Mouse (Mus musculus): ENCODE results near the gene Tmem178b. TPM values are rescaled to one million over a fixed set of nuclear protein-coding genes. Genes with fewer than 3 reads are reported as not detected.

Tmem178b gene
- polyA plus RNA-seq, 1 experiment from 2014 or later, result not detected

DNA sequence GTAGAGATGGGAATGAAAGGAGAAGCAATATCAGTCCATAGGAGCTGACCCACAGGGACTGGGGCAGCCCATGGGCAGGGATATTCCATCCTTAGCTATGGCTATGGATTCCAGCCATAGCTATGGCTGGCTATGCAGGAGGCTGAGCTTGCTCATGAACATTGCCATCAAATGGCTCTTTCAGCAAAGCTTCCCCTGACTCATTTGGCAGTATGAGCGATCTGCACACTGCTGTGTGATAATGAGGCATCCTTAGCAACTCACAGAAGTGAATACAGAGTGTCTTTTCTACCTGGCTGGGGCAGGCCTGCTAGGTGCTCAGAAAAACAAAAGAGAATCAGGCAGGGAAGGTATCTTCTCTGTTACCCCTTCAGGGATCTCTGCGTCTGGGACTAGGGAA, 332.3 kb downstream of the Tmem178b start:
- no peak overlapping the region for H3K9ac ChIP-seq
- H3K4me2 ChIP-seq, result no peak overlapping the region
- H3K27me3 ChIP-seq, result no peaks in the 10 kb centered on the region
- no peak overlapping the region for H3K27ac ChIP-seq
- H3K4me1 ChIP-seq (replicated peaks), result no peaks in the 10 kb centered on the region
- ATAC-seq (ENCODE audit: low read depth), result no peak
- H3K9me3 ChIP-seq (replicated peaks), result no peaks in the 10 kb centered on the region
- no peak overlapping the region for H3K4me3 ChIP-seq (replicated peaks)
- no peak for DNase-seq
- 55% methylated on average over 2 of the region's 2 CpGs for WGBS (ENCODE audit: insufficient replicate concordance)
- no peaks in the 10 kb centered on the region for H3K36me3 ChIP-seq

DNA sequence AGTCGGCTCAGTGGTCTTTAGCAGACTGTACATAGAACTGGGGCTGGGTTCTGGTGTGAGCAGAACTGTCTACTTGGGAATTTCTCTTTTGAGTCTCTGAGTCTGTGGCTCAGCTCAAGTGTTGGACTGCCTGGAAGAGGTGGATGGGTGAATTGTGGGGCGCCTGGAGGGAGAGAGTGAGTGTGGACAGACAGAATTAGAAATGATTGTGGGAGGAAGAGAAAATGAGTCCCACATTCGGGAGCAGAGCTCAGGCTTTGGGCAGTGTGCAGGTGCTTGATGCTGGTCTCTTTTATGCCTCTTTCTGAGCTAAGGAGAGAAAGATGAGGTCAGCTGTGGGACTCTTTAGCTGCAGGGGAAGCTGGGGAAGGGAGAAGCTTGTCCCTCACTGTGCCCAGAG, 334.9 kb downstream of the Tmem178b start:
- no peaks in the 10 kb centered on the region for H3K9me3 ChIP-seq (replicated peaks)
- no peak overlapping the region for H3K4me3 ChIP-seq (replicated peaks)
- H3K9ac ChIP-seq, result no peak overlapping the region
- H3K27me3 ChIP-seq, result no peaks in the 10 kb centered on the region
- WGBS (ENCODE audit: insufficient replicate concordance), result 54% methylated on average over 3 of the region's 3 CpGs
- DNase-seq (no peak), ATAC-seq (ENCODE audit: low read depth) (no peak)
- no peak overlapping the region for H3K27ac ChIP-seq
- no peaks in the 10 kb centered on the region for H3K36me3 ChIP-seq
- H3K4me2 ChIP-seq, result no peak overlapping the region
- no peaks in the 10 kb centered on the region for H3K4me1 ChIP-seq (replicated peaks)

DNA sequence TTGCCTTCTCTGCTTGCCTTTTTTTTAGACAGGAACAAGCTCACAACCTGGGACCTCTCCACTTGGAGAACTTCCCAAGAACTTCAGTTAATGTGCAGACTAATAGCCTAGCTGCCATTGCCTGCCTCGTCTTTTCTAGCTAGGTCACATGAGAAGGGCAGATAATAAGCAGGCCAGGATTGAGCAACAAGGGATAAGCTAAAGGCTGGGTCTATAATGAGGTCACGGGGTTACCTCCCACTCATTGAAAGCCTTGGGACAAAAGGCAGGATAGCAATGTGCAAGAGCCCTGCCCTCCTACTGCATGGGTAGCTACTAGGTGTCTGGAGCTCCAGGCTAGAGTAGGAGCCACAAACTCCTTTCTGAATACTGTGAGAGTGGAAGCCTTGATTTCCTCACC, 336.1 kb downstream of the Tmem178b start:
- Histone ChIP-seq H3K9ac (no peak overlapping the region), H3K4me1 (replicated peaks) (no peaks in the 10 kb centered on the region), H3K27me3 (no peaks in the 10 kb centered on the region), H3K4me3 (replicated peaks) (no peak overlapping the region), H3K27ac (no peak overlapping the region), H3K4me2 (no peak overlapping the region), H3K36me3 (no peaks in the 10 kb centered on the region), H3K9me3 (replicated peaks) (no peaks in the 10 kb centered on the region)
- WGBS (ENCODE audit: insufficient replicate concordance), result 33% methylated on average over 2 of the region's 2 CpGs
- ATAC-seq (ENCODE audit: low read depth) (no peak), DNase-seq (no peak)

DNA sequence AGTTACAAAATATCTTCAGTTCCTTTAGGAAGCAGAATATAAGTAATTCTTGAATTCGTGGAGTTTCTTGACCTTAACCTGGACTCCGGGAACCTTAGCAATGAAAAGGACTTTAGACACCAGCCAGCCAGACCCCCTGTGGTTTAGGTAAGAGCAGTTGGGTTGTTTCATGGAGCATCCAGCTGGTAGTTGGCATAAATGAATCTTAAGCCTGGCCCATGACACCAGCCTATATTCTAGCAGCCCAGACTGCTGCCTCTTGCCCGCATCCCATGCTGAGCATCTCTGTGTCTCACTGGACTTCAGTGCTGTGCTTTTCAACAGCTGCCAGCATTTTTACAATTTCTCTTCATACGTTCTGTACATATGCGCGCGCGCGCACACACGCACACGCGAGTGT, 344.1 kb downstream of the Tmem178b start:
- WGBS (ENCODE audit: insufficient replicate concordance), result 90% methylated on average over 12 of the region's 12 CpGs
- Histone ChIP-seq H3K4me1 (replicated peaks) (no peaks in the 10 kb centered on the region), H3K4me3 (replicated peaks) (no peak overlapping the region)

DNA sequence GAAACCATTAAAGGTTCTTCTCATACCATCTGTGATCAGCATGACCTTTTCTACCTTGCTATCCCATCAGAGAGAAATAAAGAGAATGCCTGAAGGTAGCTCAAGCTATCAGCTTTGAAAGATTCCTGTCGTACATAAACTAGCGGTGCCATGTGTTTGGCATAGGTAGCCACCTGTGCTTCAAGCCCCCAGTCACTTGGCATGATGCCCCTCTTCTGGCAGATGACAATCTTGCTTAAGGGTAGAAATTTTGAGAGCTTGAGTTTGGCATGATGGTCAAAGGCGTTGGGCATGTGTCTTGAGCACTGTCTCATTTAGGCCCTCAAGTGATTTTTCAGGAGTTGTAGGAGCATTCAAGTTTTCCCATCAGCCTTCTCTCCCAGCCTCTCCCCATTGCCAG, 344.6 kb downstream of the Tmem178b start:
- no peak overlapping the region for H3K4me3 ChIP-seq (replicated peaks)
- H3K36me3 ChIP-seq, result no peaks in the 10 kb centered on the region
- H3K4me1 ChIP-seq (replicated peaks), result no peaks in the 10 kb centered on the region
- 67% methylated on average over 3 of the region's 3 CpGs for WGBS (ENCODE audit: insufficient replicate concordance)
- H3K27ac ChIP-seq, result no peak overlapping the region
- no peak overlapping the region for H3K4me2 ChIP-seq
- no peaks in the 10 kb centered on the region for H3K9me3 ChIP-seq (replicated peaks)
- H3K9ac ChIP-seq, result no peak overlapping the region
- H3K27me3 ChIP-seq, result no peaks in the 10 kb centered on the region
- DNase-seq, result no peak
- ATAC-seq (ENCODE audit: low read depth), result no peak

More for the DNA sequence above, 344.1 kb downstream of the Tmem178b start:
- Histone ChIP-seq H3K36me3 (no peaks in the 10 kb centered on the region), H3K27me3 (no peaks in the 10 kb centered on the region), H3K27ac (no peak overlapping the region), H3K4me2 (no peak overlapping the region), H3K9me3 (replicated peaks) (no peaks in the 10 kb centered on the region), H3K9ac (no peak overlapping the region)
- no peak for ATAC-seq (ENCODE audit: low read depth)
- no peak for DNase-seq

DNA sequence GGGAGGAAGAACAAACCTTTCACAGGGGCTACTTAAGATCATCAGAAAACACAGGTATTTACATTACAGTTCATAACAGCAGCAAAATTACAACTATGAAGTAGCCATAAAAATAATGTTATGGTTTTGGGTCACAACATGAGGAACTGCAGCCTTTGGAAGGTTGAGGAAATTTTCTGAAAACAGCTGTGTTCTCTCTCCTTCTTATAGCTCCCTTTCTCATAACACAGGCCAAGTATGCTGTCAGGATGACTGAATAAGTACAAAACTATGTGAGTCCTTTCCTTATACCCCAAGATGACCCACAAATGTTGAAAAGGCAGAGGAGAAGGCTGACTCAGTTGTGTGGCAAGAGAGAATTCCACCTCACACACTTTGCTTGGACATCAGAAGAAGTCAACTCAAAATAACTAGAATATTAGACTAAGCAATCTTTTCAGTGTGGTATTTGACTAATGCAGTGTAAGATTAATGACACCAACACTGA, 347.6 kb downstream of the Tmem178b start:
- ATAC-seq (ENCODE audit: low read depth), result no peak
- no peaks in the 10 kb centered on the region for H3K4me1 ChIP-seq (replicated peaks)
- H3K4me3 ChIP-seq (replicated peaks), result no peak overlapping the region
- no peaks in the 10 kb centered on the region for H3K9me3 ChIP-seq (replicated peaks)
- no peak overlapping the region for H3K27ac ChIP-seq
- H3K36me3 ChIP-seq, result no peaks in the 10 kb centered on the region
- DNase-seq, result no peak
- no peaks in the 10 kb centered on the region for H3K27me3 ChIP-seq
- H3K4me2 ChIP-seq, result no peak overlapping the region
- no peak overlapping the region for H3K9ac ChIP-seq

DNA sequence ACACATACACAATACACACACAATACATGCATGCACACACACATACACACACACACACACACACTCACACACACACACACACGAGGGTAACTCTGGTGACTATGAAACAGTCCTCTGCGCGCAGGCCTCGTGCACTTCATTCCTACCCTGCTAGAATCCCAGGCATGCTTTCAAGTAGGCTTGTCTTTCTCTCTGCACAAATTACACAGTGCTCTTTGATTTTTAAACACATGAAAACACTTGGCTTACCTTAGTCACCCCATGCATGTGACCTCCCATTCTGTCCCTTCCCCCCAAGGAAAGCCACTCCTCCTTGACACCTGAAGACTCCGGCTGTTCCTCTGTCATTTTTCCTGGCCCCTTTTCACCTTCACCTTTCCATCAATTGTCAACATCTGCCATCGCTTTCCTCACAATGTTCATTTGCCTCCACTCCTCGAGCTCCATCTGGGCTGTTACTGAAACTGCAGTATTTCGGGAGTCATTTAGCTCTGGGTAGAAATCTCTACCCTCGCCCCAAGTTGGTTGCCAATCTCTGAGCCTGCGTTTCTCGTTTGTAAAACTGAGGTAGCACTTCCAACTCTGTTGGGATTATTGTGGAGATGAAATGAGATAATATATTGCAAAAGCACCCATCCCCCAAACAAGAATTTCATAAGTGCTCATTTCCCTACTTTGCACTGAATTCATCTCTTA, 352.7 kb downstream of the Tmem178b start:
- WGBS (ENCODE audit: insufficient replicate concordance), result 69% methylated on average over 11 of the region's 11 CpGs
- no peak overlapping the region for H3K27ac ChIP-seq
- no peaks in the 10 kb centered on the region for H3K4me1 ChIP-seq (replicated peaks)
- no peak overlapping the region for H3K4me3 ChIP-seq (replicated peaks)
- DNase-seq (no peak), ATAC-seq (ENCODE audit: low read depth) (no peak)
- no peaks in the 10 kb centered on the region for H3K9me3 ChIP-seq (replicated peaks)
- H3K36me3 ChIP-seq, result no peaks in the 10 kb centered on the region
- H3K4me2 ChIP-seq, result no peak overlapping the region
- H3K9ac ChIP-seq, result no peak overlapping the region
- H3K27me3 ChIP-seq, result no peaks in the 10 kb centered on the region

DNA sequence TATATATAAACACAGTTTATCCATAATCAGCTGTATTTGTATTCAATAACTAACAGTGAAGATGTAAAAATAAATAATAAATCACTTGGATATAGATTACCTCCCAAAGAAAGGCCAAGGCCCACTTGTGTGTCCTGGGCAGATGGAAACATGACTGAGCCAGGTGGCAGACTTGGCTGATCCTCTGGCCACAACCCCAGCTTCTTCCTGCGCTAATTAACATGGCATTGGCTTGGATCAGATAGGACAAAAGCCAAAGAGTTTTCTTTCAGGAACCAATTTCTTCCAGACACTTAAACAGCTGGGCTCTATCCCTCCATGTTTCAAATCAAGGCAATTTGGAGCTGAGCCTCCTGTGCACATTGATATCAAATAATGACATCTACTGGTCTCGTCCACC, 355.9 kb downstream of the Tmem178b start:
- no peak overlapping the region for H3K4me2 ChIP-seq
- no peaks in the 10 kb centered on the region for H3K4me1 ChIP-seq (replicated peaks)
- no peak overlapping the region for H3K4me3 ChIP-seq (replicated peaks)
- DNase-seq, result no peak
- no peaks in the 10 kb centered on the region for H3K36me3 ChIP-seq
- no peaks in the 10 kb centered on the region for H3K9me3 ChIP-seq (replicated peaks)
- H3K27ac ChIP-seq, result no peak overlapping the region
- no peak for ATAC-seq (ENCODE audit: low read depth)
- 58% methylated on average over 2 of the region's 2 CpGs for WGBS (ENCODE audit: insufficient replicate concordance)
- no peak overlapping the region for H3K9ac ChIP-seq
- no peaks in the 10 kb centered on the region for H3K27me3 ChIP-seq

DNA sequence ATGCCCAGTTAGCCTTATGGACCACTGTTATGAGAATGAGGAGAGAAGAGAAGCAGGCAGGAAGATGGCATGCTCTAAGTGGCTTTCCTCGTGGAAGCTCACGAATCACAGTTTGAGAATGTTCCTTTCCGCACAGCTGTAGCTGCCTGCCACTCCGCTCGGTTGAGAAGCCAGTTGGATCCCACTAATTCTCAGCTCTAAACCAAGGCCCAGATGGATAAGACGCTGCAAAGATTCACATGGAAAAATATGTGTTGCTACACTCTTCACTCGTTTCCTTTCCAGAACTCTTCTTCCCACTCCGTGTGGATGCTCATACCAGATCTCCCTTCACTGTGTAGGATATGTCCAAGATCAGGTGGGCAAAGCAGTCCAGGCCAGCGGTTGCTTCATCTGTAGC, 356.9 kb downstream of the Tmem178b start:
- H3K36me3 ChIP-seq, result no peaks in the 10 kb centered on the region
- no peaks in the 10 kb centered on the region for H3K27me3 ChIP-seq
- no peak overlapping the region for H3K4me3 ChIP-seq (replicated peaks)
- H3K4me1 ChIP-seq (replicated peaks), result no peaks in the 10 kb centered on the region
- 71% methylated on average over 9 of the region's 9 CpGs for WGBS (ENCODE audit: insufficient replicate concordance)
- no peaks in the 10 kb centered on the region for H3K9me3 ChIP-seq (replicated peaks)
- H3K4me2 ChIP-seq, result no peak overlapping the region
- no peak overlapping the region for H3K27ac ChIP-seq
- ATAC-seq (ENCODE audit: low read depth), result no peak
- no peak overlapping the region for H3K9ac ChIP-seq
- no peak for DNase-seq

DNA sequence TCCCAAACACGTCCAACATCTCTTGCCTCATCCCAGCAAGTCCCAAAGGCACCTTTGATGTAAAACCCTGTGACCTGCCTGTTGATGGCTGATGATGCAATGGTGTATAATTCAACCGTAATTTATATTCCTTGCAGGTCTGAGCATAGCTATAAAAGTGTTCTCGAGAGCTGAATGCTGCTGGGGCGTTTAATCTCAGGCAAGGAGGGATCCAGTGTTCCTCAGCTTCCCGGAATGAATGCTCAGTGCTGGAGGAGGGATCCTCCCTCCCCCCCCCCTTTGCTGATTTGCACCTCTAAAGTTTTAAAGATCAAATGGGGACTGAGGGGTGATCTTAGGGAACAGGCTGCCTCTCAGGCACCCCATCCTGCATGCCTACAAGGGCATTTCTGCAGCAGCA, 361.0 kb downstream of the Tmem178b start:
- DNase-seq, result no peak
- Histone ChIP-seq H3K27me3 (no peaks in the 10 kb centered on the region), H3K4me1 (replicated peaks) (no peaks in the 10 kb centered on the region), H3K4me3 (replicated peaks) (no peak overlapping the region), H3K9ac (no peak overlapping the region), H3K27ac (no peak overlapping the region), H3K36me3 (no peaks in the 10 kb centered on the region), H3K9me3 (replicated peaks) (no peaks in the 10 kb centered on the region), H3K4me2 (no peak overlapping the region)
- ATAC-seq (ENCODE audit: low read depth), result no peak
- WGBS (ENCODE audit: insufficient replicate concordance), result 43% methylated on average over 5 of the region's 5 CpGs

DNA sequence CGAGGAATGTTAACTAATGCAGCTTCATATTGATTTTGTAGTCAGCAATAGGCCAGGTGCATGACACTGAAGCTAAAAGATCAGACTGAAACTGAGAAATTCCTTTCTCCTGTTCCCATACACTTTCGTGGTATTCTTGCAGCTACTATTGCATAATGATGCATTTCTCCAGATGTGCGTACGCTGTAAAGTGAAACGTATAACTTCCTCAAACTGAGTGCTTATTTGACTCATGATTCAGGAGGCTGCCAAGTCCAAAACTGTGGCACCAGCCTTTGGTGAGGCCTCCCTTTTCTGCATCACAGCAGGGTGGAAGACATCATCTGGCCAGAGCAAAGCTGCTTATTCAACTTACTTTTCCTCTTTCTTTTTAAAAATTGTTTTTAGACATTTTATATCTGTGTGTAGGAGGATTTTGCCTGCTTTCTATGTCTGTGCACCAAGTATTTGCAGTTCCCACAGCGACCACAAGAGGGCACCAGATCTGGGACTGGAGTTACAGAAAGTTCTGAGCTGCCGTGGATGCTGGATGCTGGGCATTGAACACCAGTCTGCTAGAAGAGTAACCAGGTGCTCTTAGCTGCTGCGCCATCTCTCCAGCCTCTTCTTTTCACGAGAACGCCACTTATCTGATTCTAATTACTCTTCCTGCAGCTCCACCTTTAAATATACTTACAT, 362.9 kb downstream of the Tmem178b start:
- H3K9me3 ChIP-seq (replicated peaks), result no peaks in the 10 kb centered on the region
- no peak overlapping the region for H3K9ac ChIP-seq
- DNase-seq (peak; percentile 28), ATAC-seq (ENCODE audit: low read depth) (no peak)
- H3K36me3 ChIP-seq, result no peaks in the 10 kb centered on the region
- WGBS (ENCODE audit: insufficient replicate concordance), result 12% methylated on average over 10 of the region's 10 CpGs
- H3K27me3 ChIP-seq, result no peaks in the 10 kb centered on the region
- no peak overlapping the region for H3K4me2 ChIP-seq
- no peak overlapping the region for H3K27ac ChIP-seq
- no peaks in the 10 kb centered on the region for H3K4me1 ChIP-seq (replicated peaks)
- H3K4me3 ChIP-seq (replicated peaks), result no peak overlapping the region

Data from liver, embryonic 13.5 days (tissue).